Mouse (Mus musculus) limb, embryonic 11.5 days (tissue): Measurements from ENCODE around the gene Zfp691. TPM values are rescaled to one million over a fixed set of nuclear protein-coding genes. Genes with fewer than 3 reads are reported as not detected.

ENCODE experiments used
- ATAC-seq: fragments of 200-750 bp; cut with Nextera tagmentation; 2 replicates; pipeline ENCODE4 v1.8.0; 2017; ENCODE audit warnings: low read depth; ENCODE audit not compliant: insufficient number of reproducible peaks, low FRiP score, low TSS enrichment
- DNase-seq: peaks from one replicate; pipeline ENCODE4 v3.0.0-alpha.2; 2015; ENCODE audit warnings: low spot score
- H3K27ac ChIP-seq: fragments of 300-500 bp; sonication (generic); replicated peaks from 2 replicates; pipeline ENCODE4 v1.5.1; 2014; ENCODE audit warnings: low read depth, mild to moderate bottlenecking, low read length
- H3K27me3 ChIP-seq: fragments of 300-500 bp; sonication (generic); 2 replicates; pipeline ENCODE4 v1.6.1; 2014; ENCODE audit warnings: mild to moderate bottlenecking, low read length, mixed read lengths; ENCODE audit not compliant: control insufficient read depth, insufficient read depth
- H3K36me3 ChIP-seq: fragments of 300-500 bp; sonication (generic); 2 replicates; pipeline ENCODE4 v1.6.1; 2014; ENCODE audit warnings: mild to moderate bottlenecking, low read length, moderate library complexity, mixed read lengths; ENCODE audit not compliant: control insufficient read depth, insufficient read depth
- H3K4me1 ChIP-seq: fragments of 300-500 bp; sonication (generic); 2 replicates; pipeline ENCODE4 v1.6.1; 2014; ENCODE audit warnings: low read length, mixed read lengths; ENCODE audit not compliant: control insufficient read depth, insufficient read depth
- H3K4me2 ChIP-seq: fragments of 300-500 bp; sonication (generic); 2 replicates; pipeline ENCODE4 v1.6.1; 2014; ENCODE audit warnings: low read depth, mild to moderate bottlenecking, moderate library complexity; ENCODE audit not compliant: severe bottlenecking
- H3K4me3 ChIP-seq: fragments of 300-500 bp; sonication (generic); 2 replicates; pipeline ENCODE4 v1.5.1; 2014; ENCODE audit warnings: low read depth, low read length
- H3K9ac ChIP-seq: fragments of 300-500 bp; sonication (generic); 2 replicates; pipeline ENCODE4 v1.6.1; 2014; ENCODE audit warnings: mild to moderate bottlenecking, low read length
- H3K9me3 ChIP-seq: fragments of 300-500 bp; sonication (generic); 2 replicates; pipeline ENCODE4 v1.6.1; 2016; ENCODE audit warnings: low read length; ENCODE audit not compliant: control insufficient read depth
- WGBS: fragments of 180-500 bp; shearing (Covaris S2); extraction: QIAGEN DNeasy Blood & Tissue Kit; methylation state at CpG from one replicate; pipeline ENCODE4 v1.1.7; 2014; 5-methylcytosine and 5-hydroxymethylcytosine counted together
- polyA plus RNA-seq: library from polyadenylated mRNA; unstranded; fragments of >200 nt; fragmentation: Nextera tagmentation; extraction: Ambion mirVana; gene quantifications from 2 replicates; pipeline ENCODE4 v1.2.1, GENCODE M21; 2014

Zfp691 gene
- 10.0 and 13.7 TPM in 2 replicates for polyA plus RNA-seq

DNA sequence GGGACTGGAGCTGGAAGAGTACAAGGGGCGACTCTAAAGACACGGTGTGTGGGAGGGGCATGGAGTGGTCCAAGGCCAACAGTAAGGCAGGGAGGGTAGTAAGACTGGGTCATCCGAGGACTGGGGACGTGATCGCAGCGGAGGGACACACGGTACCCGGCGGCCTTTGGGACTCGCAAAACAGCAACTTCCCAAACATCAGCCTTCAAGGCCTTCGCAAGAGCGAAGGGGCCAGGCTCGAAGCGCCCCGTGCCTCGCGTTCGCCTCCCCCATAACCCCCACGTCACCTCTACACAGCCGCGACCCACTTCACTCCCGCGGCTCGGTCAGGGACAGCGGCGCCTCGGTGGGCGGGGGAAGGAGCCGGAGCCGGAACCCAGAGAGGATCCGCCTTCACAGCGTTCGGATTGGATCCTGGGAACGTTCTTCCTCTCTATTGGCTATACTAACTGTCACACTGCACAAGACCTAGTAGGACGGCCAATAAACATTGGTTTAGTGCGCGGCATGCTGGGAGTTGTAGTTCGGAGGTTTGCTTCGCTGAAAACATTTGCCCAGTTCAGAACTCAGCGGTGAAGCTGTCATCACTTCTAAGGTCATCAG, at the start of gene Zfp691:
TSS of gene Zfp691 (minus strand) at position 345 of the 603 bp plus-strand sequence.
- H3K4me3 ChIP-seq: peak within 1 kb of the TSS; percentile 78
- no peak within 1 kb of the TSS for H3K27ac ChIP-seq
- H3K9me3 ChIP-seq: no peaks in the 10 kb centered on the region
- DNase-seq: peak; percentile 93
- ATAC-seq: peak; percentile 100
- H3K4me1 ChIP-seq: 0 out of 2 replicates have a peak, but pooled peaks cover 2% of the 10 kb centered on the region
- peak within 1 kb of the TSS; percentile 82 for H3K9ac ChIP-seq
- peaks cover 9% of the 10 kb centered on the region; the same call in 1 of the 2 replicates for H3K36me3 ChIP-seq
- peak within 1 kb of the TSS; percentile 80 for H3K4me2 ChIP-seq
- no peaks in the 10 kb centered on the region for H3K27me3 ChIP-seq
- WGBS: under 1% methylated on average over 40 of the region's 40 CpGs

DNA sequence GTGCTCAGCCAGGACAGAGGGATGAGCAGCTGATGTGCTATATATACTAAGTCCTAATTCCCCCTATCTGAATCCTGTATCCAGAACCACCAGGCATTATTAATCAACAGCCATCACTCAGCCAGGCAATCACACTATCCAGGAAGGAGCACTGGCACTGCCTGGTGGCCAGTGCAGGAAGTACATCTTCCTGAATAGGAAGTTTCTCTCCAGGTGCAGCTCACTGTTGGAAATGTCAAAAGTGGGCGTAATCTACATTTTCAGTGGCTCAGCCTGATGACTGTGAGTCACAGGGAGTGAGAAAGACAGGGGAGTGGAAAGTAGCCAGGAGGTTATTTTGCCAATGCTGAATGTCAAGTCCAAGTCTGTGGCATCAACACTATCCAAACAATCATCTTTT, 49.7 kb upstream of the Zfp691 start:
- ATAC-seq (no peak), DNase-seq (no peak)
- Histone ChIP-seq H3K4me3 (no peak overlapping the region), H3K4me1 (no peaks in the 10 kb centered on the region), H3K4me2 (no peak overlapping the region), H3K36me3 (peaks cover 10% of the 10 kb centered on the region), H3K27ac (no peak overlapping the region), H3K9ac (no peak overlapping the region), H3K27me3 (no peaks in the 10 kb centered on the region), H3K9me3 (no peaks in the 10 kb centered on the region)
- WGBS: 92% methylated on average over 1 of the region's 1 CpGs

DNA sequence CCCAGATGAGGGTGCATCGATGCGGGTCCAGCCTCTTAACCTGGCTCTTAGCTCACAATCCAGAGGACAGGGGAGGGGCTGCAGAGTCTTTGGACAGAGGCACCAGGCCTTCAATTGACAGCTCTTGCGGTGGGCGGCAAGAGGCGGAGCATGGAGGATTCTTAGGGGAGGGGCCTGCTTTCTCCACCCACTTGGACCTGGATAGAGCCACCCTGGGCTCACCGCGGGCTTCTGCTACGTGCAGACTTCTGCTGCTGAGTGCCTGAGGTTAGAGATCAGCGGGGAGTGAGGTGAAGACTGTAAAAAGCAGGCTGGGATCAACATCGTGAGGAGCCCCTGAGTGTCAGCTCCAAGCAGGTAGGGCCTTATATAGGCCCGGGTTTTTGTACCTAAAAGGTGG, 44.2 kb upstream of the Zfp691 start, which contains the start of gene Tmem269:
TSS of gene Tmem269 (minus strand) at position 49 of the 400 bp plus-strand sequence.
- Histone ChIP-seq H3K27me3 (no peaks in the 10 kb centered on the region), H3K36me3 (no peaks in the 10 kb centered on the region), H3K9ac (no peak within 1 kb of the TSS), H3K4me1 (no peaks in the 10 kb centered on the region), H3K4me3 (no peak within 1 kb of the TSS), H3K27ac (no peak within 1 kb of the TSS), H3K9me3 (no peaks in the 10 kb centered on the region), H3K4me2 (no peak within 1 kb of the TSS)
- ATAC-seq: 0 out of 2 replicates have a peak, but pooled peaks have one; percentile 49
- peak; percentile 32 for DNase-seq
- 11% methylated on average over 11 of the region's 11 CpGs for WGBS

DNA sequence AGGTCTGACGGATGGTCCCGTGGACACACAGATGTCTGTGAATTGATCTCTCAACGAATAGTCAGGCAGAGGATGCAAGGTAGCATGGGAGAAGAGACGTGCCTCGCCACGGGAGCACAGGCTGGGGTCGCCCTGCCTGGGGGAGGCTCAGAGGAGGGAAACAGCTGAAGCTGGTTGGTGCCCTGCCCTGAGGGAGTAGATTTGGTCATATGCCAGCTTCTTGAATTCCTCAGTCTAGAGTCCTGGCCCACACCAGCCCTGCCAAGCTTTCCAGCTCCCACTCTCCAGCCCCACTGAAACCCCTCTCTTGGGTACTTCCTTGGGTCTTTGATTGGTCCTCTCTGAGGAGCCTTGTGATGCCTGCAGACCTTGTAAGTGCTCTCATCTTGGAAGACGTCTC, 42.7 kb upstream of the Zfp691 start:
- WGBS: 79% methylated on average over 8 of the region's 8 CpGs
- no peaks in the 10 kb centered on the region for H3K4me1 ChIP-seq
- ATAC-seq: no peak

DNA sequence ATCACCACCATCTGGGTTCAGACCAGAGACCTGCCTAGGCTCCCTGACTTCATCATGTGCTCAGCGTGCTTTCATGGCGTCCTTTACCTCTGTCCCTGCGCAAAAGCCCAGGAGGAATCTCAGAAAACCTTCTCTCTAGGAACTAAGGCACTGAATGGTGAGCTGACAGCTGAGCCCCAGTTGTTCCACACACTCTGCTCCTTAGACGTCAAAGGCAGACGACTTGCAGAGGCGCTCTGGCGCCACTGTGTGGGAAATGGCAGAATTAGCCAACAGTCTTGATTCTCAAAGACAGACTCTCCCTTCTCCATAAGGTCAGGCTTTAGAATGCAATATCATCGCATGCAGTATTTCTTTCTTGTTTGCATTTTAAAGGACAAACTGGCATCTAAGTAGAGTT, 30.7 kb upstream of the Zfp691 start:
- DNase-seq: peak; percentile 67
- no peak for ATAC-seq
- Histone ChIP-seq H3K4me3 (no peak overlapping the region), H3K27me3 (no peaks in the 10 kb centered on the region), H3K4me2 (no peak overlapping the region), H3K4me1 (no peaks in the 10 kb centered on the region), H3K9ac (no peak overlapping the region), H3K27ac (no peak overlapping the region), H3K9me3 (no peaks in the 10 kb centered on the region), H3K36me3 (no peaks in the 10 kb centered on the region)
- WGBS: 18% methylated on average over 8 of the region's 8 CpGs

More for the DNA sequence above, 42.7 kb upstream of the Zfp691 start:
- Histone ChIP-seq H3K27me3 (no peaks in the 10 kb centered on the region), H3K36me3 (no peaks in the 10 kb centered on the region), H3K9ac (no peak overlapping the region), H3K27ac (no peak overlapping the region), H3K4me3 (no peak overlapping the region), H3K9me3 (no peaks in the 10 kb centered on the region), H3K4me2 (no peak overlapping the region)
- DNase-seq: no peak

DNA sequence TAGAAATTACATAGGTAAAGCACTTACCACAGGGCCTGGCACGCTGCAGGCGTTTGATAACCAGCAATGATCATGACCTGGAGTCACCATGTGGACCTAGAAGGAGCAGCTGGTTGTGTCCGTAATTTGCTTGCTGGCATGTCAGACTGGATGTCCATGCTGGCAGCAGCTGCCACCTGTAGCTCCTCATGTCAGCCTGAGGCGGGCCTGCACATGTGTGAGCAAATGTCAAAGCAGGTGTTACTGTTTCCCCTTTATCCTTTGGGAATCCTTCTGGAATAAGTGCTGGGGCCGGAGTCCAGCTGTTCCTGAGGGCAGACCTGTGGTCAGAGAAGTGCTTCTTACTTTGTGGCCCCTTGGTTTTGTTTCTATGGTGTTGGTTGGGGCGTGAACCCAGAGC, 24.1 kb upstream of the Zfp691 start:
- 0 out of 2 replicates have a peak, but pooled peaks cover 2% of the 10 kb centered on the region for H3K4me1 ChIP-seq
- WGBS: 87% methylated on average over 6 of the region's 6 CpGs
- no peaks in the 10 kb centered on the region for H3K9me3 ChIP-seq
- no peaks in the 10 kb centered on the region for H3K36me3 ChIP-seq
- no peak overlapping the region for H3K4me3 ChIP-seq
- ATAC-seq: no peak
- no peak for DNase-seq
- H3K27ac ChIP-seq: no peak overlapping the region
- no peaks in the 10 kb centered on the region for H3K27me3 ChIP-seq
- no peak overlapping the region for H3K9ac ChIP-seq
- no peak overlapping the region for H3K4me2 ChIP-seq

DNA sequence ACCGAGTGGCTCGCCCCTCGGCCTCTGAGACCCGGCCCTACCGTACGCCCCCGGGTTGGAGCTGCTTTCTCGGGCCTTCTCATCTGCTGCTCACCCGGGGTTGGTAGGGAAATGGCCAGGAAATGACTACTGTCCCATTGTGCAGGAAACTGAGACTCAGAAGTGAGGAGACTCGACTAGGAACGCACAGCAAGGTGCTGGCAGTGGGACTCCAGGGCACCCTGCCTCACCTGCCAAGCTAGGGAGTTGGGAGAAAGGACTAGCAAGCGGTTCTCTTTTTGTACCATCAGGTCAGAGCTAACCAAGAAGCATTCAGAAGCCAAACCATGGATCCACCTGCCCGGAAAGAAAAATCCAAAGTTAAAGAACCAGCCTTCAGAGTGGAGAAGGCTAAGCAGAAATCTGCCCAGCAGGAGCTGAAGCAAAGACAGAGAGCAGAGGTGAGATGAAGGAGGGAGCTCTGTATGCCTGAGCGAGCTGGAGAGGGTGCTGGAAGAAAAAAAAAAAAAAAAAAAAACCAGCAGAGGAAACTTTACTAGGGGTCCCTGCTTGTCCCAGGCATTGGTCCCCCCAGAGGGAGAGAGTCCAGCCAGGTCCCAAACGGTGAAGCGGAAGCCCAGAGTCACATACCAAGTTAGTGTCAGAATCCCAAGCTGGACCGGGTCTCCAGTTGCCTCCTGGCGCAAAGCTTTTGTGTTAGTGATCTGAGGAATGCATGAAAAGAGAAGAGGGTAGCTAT, 21.8 kb upstream of the Zfp691 start:
- WGBS: 13% methylated on average over 18 of the region's 18 CpGs
- no peak overlapping the region for H3K27ac ChIP-seq

DNA sequence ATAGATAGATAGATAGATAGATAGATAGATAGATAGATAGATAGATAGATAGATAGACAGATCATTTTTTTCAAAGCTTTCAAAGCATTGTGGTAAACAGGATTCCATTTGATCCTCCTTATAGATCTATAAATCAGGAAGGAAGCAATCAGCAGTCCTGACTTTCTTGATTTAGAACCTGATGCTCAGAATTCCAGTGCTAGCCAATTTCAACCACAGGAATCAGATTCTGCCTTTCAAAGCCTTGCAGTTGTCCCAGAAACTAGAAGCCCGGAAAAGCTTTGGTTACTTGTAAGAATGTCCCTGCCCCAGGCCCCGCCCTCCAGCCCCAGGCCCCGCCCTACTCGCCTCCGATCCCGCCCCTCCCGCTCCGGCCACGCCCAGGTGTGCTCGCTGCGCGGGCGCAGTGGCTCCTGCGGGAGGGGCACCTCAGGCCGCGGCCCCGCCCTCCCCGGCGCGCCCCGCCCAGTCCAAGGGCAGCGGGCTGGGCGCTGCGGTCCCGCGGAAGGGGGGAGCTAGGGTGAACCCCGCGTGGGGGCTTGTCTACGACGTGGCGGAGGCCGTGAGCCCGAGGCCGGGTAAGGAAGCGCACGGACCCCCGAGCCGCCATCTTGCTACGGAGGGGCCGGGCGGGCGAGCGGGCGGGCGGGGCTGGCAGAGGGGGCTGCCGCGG, 21.1 kb upstream of the Zfp691 start, which contains the start of gene Svbp:
TSS of gene Svbp (plus strand) at position 398 of the 673 bp plus-strand sequence.
- 0 out of 2 replicates have a peak, but pooled peaks cover 2% of the 10 kb centered on the region for H3K4me1 ChIP-seq
- no peaks in the 10 kb centered on the region for H3K36me3 ChIP-seq
- H3K27me3 ChIP-seq: no peaks in the 10 kb centered on the region
- ATAC-seq (peak; percentile 93), DNase-seq (peak; percentile 95)
- peak within 1 kb of the TSS; percentile 75 for H3K9ac ChIP-seq
- H3K9me3 ChIP-seq: no peaks in the 10 kb centered on the region
- H3K4me3 ChIP-seq: peak within 1 kb of the TSS; percentile 59
- H3K27ac ChIP-seq: no peak within 1 kb of the TSS
- peak within 1 kb of the TSS; percentile 54 for H3K4me2 ChIP-seq
- WGBS: under 1% methylated on average over 41 of the region's 47 CpGs

More for the DNA sequence above, 21.8 kb upstream of the Zfp691 start:
- peak overlapping the region; percentile 75 for H3K9ac ChIP-seq
- peak overlapping the region; percentile 59 for H3K4me3 ChIP-seq
- no peaks in the 10 kb centered on the region for H3K9me3 ChIP-seq
- 0 out of 2 replicates have a peak, but pooled peaks cover 2% of the 10 kb centered on the region for H3K4me1 ChIP-seq
- no peak for DNase-seq
- H3K27me3 ChIP-seq: no peaks in the 10 kb centered on the region
- H3K4me2 ChIP-seq: peak overlapping the region; percentile 54
- no peaks in the 10 kb centered on the region for H3K36me3 ChIP-seq
- no peak; the same call in 1 of the 2 replicates for ATAC-seq
